Mouse (Mus musculus): ENCODE data around the gene Uqcrfs1. TPM values are rescaled to one million over a fixed set of nuclear protein-coding genes. Genes with fewer than 3 reads are reported as not detected.
A peak's percentile ranks its signal among the peaks of the same experiment; 100 is the strongest.

Uqcrfs1 gene
- total and polyA plus RNA-seq, 3 experiments = 154 to 292 (median 173) TPM

- TF ChIP-seq GABPA (IDR thresholded peaks at IDR 0.05; ENCODE audit: insufficient replicate concordance, low read depth, low read length) (no peak), SIN3A (IDR thresholded peaks at IDR 0.05; ENCODE audit: low read length) (0 out of 2 replicates have a peak, but pooled peaks have one; percentile 13), PAX5 (IDR thresholded peaks at IDR 0.05; ENCODE audit: low read length) (no peak), BHLHE40 (IDR thresholded peaks at IDR 0.05; ENCODE audit: low read depth, low read length) (peak; percentile 97), ZKSCAN1 (IDR thresholded peaks at IDR 0.05; ENCODE audit: borderline replicate concordance, low read depth, low read length) (no peak), ZNF384 (IDR thresholded peaks at IDR 0.05; ENCODE audit: low read depth, low read length) (peak; percentile 99), RAD21 (IDR thresholded peaks at IDR 0.05; ENCODE audit: low read depth, low read length) (peak; percentile 90)
Measured at GRCm38 (mm10) chr13:30553051-30553587, 8.0 kb upstream of the Uqcrfs1 start (continued).

- Histone ChIP-seq H3K27me3 (replicated peaks) (peaks cover 5% of the 10 kb centered on the region), H3K4me2 (ENCODE audit: insufficient read depth, low read depth, poor library complexity, severe bottlenecking) (no peak overlapping the region), H3K9ac (ENCODE audit: insufficient read depth, low read depth) (no peak overlapping the region), H3K79me2 (replicated peaks; ENCODE audit: control insufficient read depth, extremely low read depth, insufficient read depth, poor library complexity, severe bottlenecking) (peaks cover 8% of the 10 kb centered on the region), H3K4me3 (replicated peaks in 1 of 3; ENCODE audit: low read depth in 2 of 3, low read length in 2 of 3, poor library complexity in 1 of 3) (no peak overlapping the region), H3K27ac (ENCODE audit: insufficient read depth, low read depth) (no peak overlapping the region), H3K36me3 (replicated peaks in 1 of 2; ENCODE audit: control insufficient read depth in 1 of 2, insufficient read depth in 1 of 2, low read length in 1 of 2) (no peaks in the 10 kb centered on the region), H3K4me1 (ENCODE audit: control insufficient read depth in 1 of 2, insufficient read depth in 2 of 2) (peaks cover under 1 to 27% of the 10 kb centered on the region in 2 experiments; a peak in 3 of 4 replicates), H3K9me3 (replicated peaks; ENCODE audit: low read length) (no peaks in the 10 kb centered on the region)
- dilution Hi-C loops (cut with MboI; ENCODE audit: extremely low pct_ligation_motif_present, extremely low pct_unique_long_range_greater_than_20kb, low sequenced_read_pairs) (no loop called here), in situ Hi-C loops (cut with MboI; ENCODE audit: low pct_ligation_motif_present, low pct_unique_long_range_greater_than_20kb, low sequenced_read_pairs) (no loop called here)
- TF ChIP-seq CTCF (conservative IDR thresholded peaks at IDR 0.05 in 1 of 2, IDR thresholded peaks at IDR 0.05 in 1 of 2; ENCODE audit: low read depth in 2 of 2, low read length in 2 of 2) = no peak
- no peak for TF ChIP-seq GABPA (IDR thresholded peaks at IDR 0.05; ENCODE audit: insufficient replicate concordance, low read depth, low read length)
- TF ChIP-seq SMC3 (IDR thresholded peaks at IDR 0.05; ENCODE audit: low read depth, low read length) = no peak
- TF ChIP-seq BHLHE40 (IDR thresholded peaks at IDR 0.05; ENCODE audit: low read depth, low read length) = no peak
- no peak for TF ChIP-seq ETS1 (conservative IDR thresholded peaks at IDR 0.05; ENCODE audit: low read depth, low read length)
- TF ChIP-seq MAFK (IDR thresholded peaks at IDR 0.05; ENCODE audit: insufficient replicate concordance, low read length) = no peak
- no peak for TF ChIP-seq MEF2A (IDR thresholded peaks at IDR 0.05; ENCODE audit: borderline replicate concordance, low read depth, low read length)
- TF ChIP-seq MAX (IDR thresholded peaks at IDR 0.05; ENCODE audit: low read length) = no peak
- no peak for TF ChIP-seq HCFC1 (IDR thresholded peaks at IDR 0.05; ENCODE audit: low read depth, low read length)
- TF ChIP-seq JUND (conservative IDR thresholded peaks at IDR 0.05; ENCODE audit: low read depth, low read length) = no peak
- TF ChIP-seq POLR2A (IDR thresholded peaks at IDR 0.05; ENCODE audit: low read depth, low read length) = no peak
- TF ChIP-seq CHD1 (IDR thresholded peaks at IDR 0.05; ENCODE audit: low read depth, low read length) = no peak
- no peak for TF ChIP-seq MXI1 (IDR thresholded peaks at IDR 0.05; ENCODE audit: low read depth, low read length)
- TF ChIP-seq ELF1 (IDR thresholded peaks at IDR 0.05; ENCODE audit: low read depth, low read length) = no peak
- no peak for DNase-seq (ENCODE audit: extremely low read depth)
Measured at GRCm38 (mm10) chr13:30549339-30549738, 4.2 kb upstream of the Uqcrfs1 start.

GRCm38 (mm10) chr13:30548835-30549234 is 3.7 kb upstream of the Uqcrfs1 start:
- Histone ChIP-seq H3K4me2 (ENCODE audit: insufficient read depth, low read depth, poor library complexity, severe bottlenecking) (peak overlapping the region; percentile 27; the same call in 1 of the 2 replicates), H3K79me2 (replicated peaks; ENCODE audit: control insufficient read depth, extremely low read depth, insufficient read depth, poor library complexity, severe bottlenecking) (peaks cover 13% of the 10 kb centered on the region), H3K4me3 (replicated peaks in 1 of 3; ENCODE audit: low read depth in 2 of 3, low read length in 2 of 3, poor library complexity in 1 of 3) (no peak overlapping the region), H3K27me3 (replicated peaks) (peaks cover 5% of the 10 kb centered on the region), H3K9ac (ENCODE audit: insufficient read depth, low read depth) (no peak overlapping the region; the same call in 1 of the 2 replicates), H3K9me3 (replicated peaks; ENCODE audit: low read length) (no peaks in the 10 kb centered on the region), H3K4me1 (ENCODE audit: control insufficient read depth in 1 of 2, insufficient read depth in 2 of 2) (peaks cover under 1 to 26% of the 10 kb centered on the region in 2 experiments), H3K27ac (ENCODE audit: insufficient read depth, low read depth) (no peak overlapping the region), H3K36me3 (replicated peaks in 1 of 2; ENCODE audit: control insufficient read depth in 1 of 2, insufficient read depth in 1 of 2, low read length in 1 of 2) (no peaks in the 10 kb centered on the region)
- DNase-seq (ENCODE audit: extremely low read depth) = peak; percentile 92
- dilution Hi-C loops (cut with MboI; ENCODE audit: extremely low pct_ligation_motif_present, extremely low pct_unique_long_range_greater_than_20kb, low sequenced_read_pairs) (no loop called here), in situ Hi-C loops (cut with MboI; ENCODE audit: low pct_ligation_motif_present, low pct_unique_long_range_greater_than_20kb, low sequenced_read_pairs) (no loop called here)
- TF ChIP-seq MAX (IDR thresholded peaks at IDR 0.05; ENCODE audit: low read length) (peak; percentile 71; the same call in 1 of the 2 replicates), SIN3A (IDR thresholded peaks at IDR 0.05; ENCODE audit: low read length) (0 out of 2 replicates have a peak, but pooled peaks have one; percentile 37), RAD21 (IDR thresholded peaks at IDR 0.05; ENCODE audit: low read depth, low read length) (peak; percentile 70), ETS1 (conservative IDR thresholded peaks at IDR 0.05; ENCODE audit: low read depth, low read length) (no peak), ELF1 (IDR thresholded peaks at IDR 0.05; ENCODE audit: low read depth, low read length) (peak; percentile 44; the same call in 1 of the 2 replicates), JUND (conservative IDR thresholded peaks at IDR 0.05; ENCODE audit: low read depth, low read length) (no peak), BHLHE40 (IDR thresholded peaks at IDR 0.05; ENCODE audit: low read depth, low read length) (peak; percentile 33; the same call in 1 of the 2 replicates), USF2 (conservative IDR thresholded peaks at IDR 0.05; ENCODE audit: low read depth, low read length) (peak; percentile 90), TBP (conservative IDR thresholded peaks at IDR 0.05; ENCODE audit: low read depth, low read length) (0 out of 2 replicates have a peak, but pooled peaks have one; percentile 51), SMC3 (IDR thresholded peaks at IDR 0.05; ENCODE audit: low read depth, low read length) (peak; percentile 73), ZMIZ1 (IDR thresholded peaks at IDR 0.05; ENCODE audit: low read depth, low read length) (no peak), MEF2A (IDR thresholded peaks at IDR 0.05; ENCODE audit: borderline replicate concordance, low read depth, low read length) (no peak), TCF12 (IDR thresholded peaks at IDR 0.05; ENCODE audit: low read depth, low read length) (no peak; the same call in 1 of the 2 replicates), HCFC1 (IDR thresholded peaks at IDR 0.05; ENCODE audit: low read depth, low read length) (no peak), NELFE (IDR thresholded peaks at IDR 0.05; ENCODE audit: low read depth, low read length) (peak; percentile 56; the same call in 1 of the 2 replicates), IRF4 (IDR thresholded peaks at IDR 0.05; ENCODE audit: low read depth, low read length) (0 out of 2 replicates have a peak, but pooled peaks have one; percentile 7), MAZ (IDR thresholded peaks at IDR 0.05; ENCODE audit: low read depth, low read length) (peak; percentile 35; the same call in 1 of the 2 replicates), JUN (IDR thresholded peaks at IDR 0.05; ENCODE audit: insufficient read depth, low read depth, low read length) (no peak)

Measured in CH12.LX (cell line).